Mouse (Mus musculus): ENCODE measurements at regions not wholly inside any gene's neighbourhood (a gene's known extent, or its start where the extent isn't known, plus 50 kb on each side); places are given as distances from the start of the nearest gene placed in this dataset.

GRCm38 (mm10) chr17:80796386-80796785 lies 68.1 kb upstream of the Map4k3 start:
- TF ChIP-seq CTCF (conservative IDR thresholded peaks at IDR 0.05; ENCODE audit: low read length), result no peak
- no peak for TF ChIP-seq POU5F1 (IDR thresholded peaks at IDR 0.05; ENCODE audit: borderline replicate concordance, low read length)
- TF ChIP-seq NANOG (IDR thresholded peaks at IDR 0.05; ENCODE audit: borderline replicate concordance, low read length), result no peak
